Mouse (Mus musculus) megakaryocyte-erythroid progenitor cell, adult 5-6 weeks (primary cell): ENCODE results near the gene Gm44503. TPM values are rescaled to one million over a fixed set of nuclear protein-coding genes. Genes with fewer than 3 reads are reported as not detected.
A peak's percentile ranks its signal among the peaks of the same experiment; 100 is the strongest.

Experiments
- ATAC-seq: replicated peaks from 2 replicates; pipeline ENCODE4 v1.8.0; 2016; ENCODE audit warnings: mild to moderate bottlenecking, inconsistent platforms; ENCODE audit not compliant: severe bottlenecking, poor library complexity, low FRiP score, low TSS enrichment
- total RNA-seq, 2 experiments: library from RNA; stranded (forward) in 1 of 2; stranded (reverse) in 1 of 2; fragments of 200-1000, 215-1000 nt in 1 of 2; fragments of >200 nt in 1 of 2; fragmentation: Nextera tagmentation in 1 of 2; gene quantifications; 2 replicates each; pipeline ENCODE4 v1.2.3; 2014 to 2017

The Gm44503 gene
- total RNA-seq, 2 experiments from 2014 or later: not detected

GRCm38 (mm10) chr9:73012629-73013028, 54.0 kb downstream of the Gm44503 start:
- no peak for ATAC-seq

GRCm38 (mm10) chr9:73014724-73015123, 56.1 kb downstream of the Gm44503 start:
- ATAC-seq: no peak

GRCm38 (mm10) chr9:73019841-73020240, 61.2 kb downstream of the Gm44503 start:
- no peak for ATAC-seq

GRCm38 (mm10) chr9:73020566-73021097, 62.0 kb downstream of the Gm44503 start:
- ATAC-seq: no peak

- no peak for ATAC-seq
These were observed 67.4 kb downstream of the Gm44503 start for GRCm38 (mm10) chr9:73025818-73026636.

GRCm38 (mm10) chr9:73030443-73030842, 71.8 kb downstream of the Gm44503 start:
- ATAC-seq: no peak

GRCm38 (mm10) chr9:73031421-73031820, 72.8 kb downstream of the Gm44503 start:
- no peak for ATAC-seq

GRCm38 (mm10) chr9:73033406-73033805, 74.8 kb downstream of the Gm44503 start:
- ATAC-seq: 0 out of 2 replicates have a peak, but pooled peaks have one; percentile 57

- peak; percentile 84 for ATAC-seq
These were observed 80.7 kb downstream of the Gm44503 start for GRCm38 (mm10) chr9:73039222-73039945.

GRCm38 (mm10) chr9:73040080-73040479, 81.4 kb downstream of the Gm44503 start, which contains the start of gene Pigb:
TSS of gene Pigb (minus strand) at chr9:73040378.
- no peak for ATAC-seq

- ATAC-seq: peak; percentile 79
These were observed 85.8 kb downstream of the Gm44503 start, which contains the start of gene Rab27a for GRCm38 (mm10) chr9:73044146-73045079. TSS of gene Rab27a (plus strand) at chr9:73044854.

- ATAC-seq: no peak
These were observed 86.6 kb downstream of the Gm44503 start for GRCm38 (mm10) chr9:73045204-73045603.

- no peak for ATAC-seq
These were observed 87.1 kb downstream of the Gm44503 start for GRCm38 (mm10) chr9:73045711-73046110.

GRCm38 (mm10) chr9:73047906-73048305, 89.3 kb downstream of the Gm44503 start:
- ATAC-seq: no peak

- ATAC-seq: no peak
These were observed 90.3 kb downstream of the Gm44503 start for GRCm38 (mm10) chr9:73048927-73049326.

- no peak for ATAC-seq
These were observed 91.2 kb downstream of the Gm44503 start for GRCm38 (mm10) chr9:73049833-73050232.

- no peak for ATAC-seq
These were observed 92.0 kb downstream of the Gm44503 start for GRCm38 (mm10) chr9:73050606-73051005.

- no peak for ATAC-seq
These were observed 96.8 kb downstream of the Gm44503 start for GRCm38 (mm10) chr9:73055441-73055911.

- no peak for ATAC-seq
These were observed 100.6 kb downstream of the Gm44503 start for GRCm38 (mm10) chr9:73059224-73059623.
